Mouse (Mus musculus) layer of hippocampus, adult 8-10 months (tissue): ENCODE measurements around the gene Osm. TPM values are rescaled to one million over a fixed set of nuclear protein-coding genes. Genes with fewer than 3 reads are reported as not detected.
A peak's percentile ranks its signal among the peaks of the same experiment; 100 is the strongest.

Experiments
- DNase-seq, 2 experiments: peaks; one replicate each; pipeline ENCODE4 v3.0.0; 2022; ENCODE audit warnings: low spot score in 2 of 2
- total RNA-seq, 4 experiments: library from RNA; stranded (reverse); gene quantifications; 2 replicates each; pipeline ENCODE4 v1.2.4; 2022

Gene Osm
- total RNA-seq, 4 experiments from 2014 or later = 0.65 to 0.93 TPM; not detected in 2

DNA sequence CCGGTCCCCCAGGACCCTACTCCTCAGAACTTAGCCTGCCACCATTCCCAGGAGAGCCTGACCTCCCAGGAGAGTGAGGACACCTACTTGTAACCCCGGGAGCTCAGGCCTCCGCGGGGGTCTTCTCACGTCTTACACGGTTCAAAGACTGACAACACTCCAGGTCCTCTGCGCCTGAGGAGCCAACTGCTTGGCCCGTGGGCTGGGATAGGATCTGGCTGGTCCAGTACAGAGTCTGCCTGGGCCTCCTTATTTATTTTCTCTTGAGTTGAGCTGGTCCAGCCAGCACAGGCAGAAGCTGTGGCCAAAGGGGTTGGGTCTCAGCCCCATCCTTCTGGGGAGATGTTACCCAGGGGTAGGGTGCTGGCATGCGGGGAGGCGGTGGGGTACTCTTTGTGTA is 21.2 kb upstream of the Osm start:
- DNase-seq = no peak

DNA sequence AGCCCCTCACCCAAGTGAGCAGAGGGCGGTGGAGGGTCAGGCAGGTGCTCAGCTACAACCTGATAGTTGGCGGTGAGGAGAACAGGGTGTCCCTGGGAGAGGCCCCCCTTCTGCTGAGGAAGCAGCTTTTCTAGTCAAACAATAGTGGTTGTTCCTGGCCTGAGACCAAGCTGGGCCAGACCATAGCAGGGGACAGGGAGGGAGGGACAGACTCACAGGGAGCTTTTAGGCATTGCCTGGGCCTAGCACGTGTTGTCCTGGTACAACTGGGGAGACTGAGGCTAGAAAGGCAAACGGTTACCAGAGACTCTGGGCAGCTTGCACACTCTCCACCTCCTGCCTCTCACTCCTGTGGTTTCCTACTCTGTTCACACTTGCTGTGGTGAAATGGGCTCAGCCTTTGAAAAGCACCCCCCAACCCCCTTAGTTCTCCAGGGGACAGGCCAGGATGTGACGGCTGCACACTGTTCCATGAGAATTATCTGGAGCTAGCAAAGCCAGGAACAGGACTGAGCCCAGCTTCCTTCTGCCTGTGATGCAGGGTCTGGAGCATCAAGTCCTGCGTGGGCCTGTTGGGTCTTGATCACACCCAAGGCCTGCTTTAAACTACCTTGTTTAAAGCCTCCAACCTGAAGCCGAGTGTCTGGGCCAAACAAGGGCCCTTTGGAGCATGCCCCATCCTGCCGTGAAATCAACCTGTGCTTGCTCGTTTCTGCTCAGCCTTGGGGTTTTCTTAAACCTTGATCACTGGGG is 19.8 kb upstream of the Osm start:
- peak in 1 of 2 experiments; percentile 13 for DNase-seq

DNA sequence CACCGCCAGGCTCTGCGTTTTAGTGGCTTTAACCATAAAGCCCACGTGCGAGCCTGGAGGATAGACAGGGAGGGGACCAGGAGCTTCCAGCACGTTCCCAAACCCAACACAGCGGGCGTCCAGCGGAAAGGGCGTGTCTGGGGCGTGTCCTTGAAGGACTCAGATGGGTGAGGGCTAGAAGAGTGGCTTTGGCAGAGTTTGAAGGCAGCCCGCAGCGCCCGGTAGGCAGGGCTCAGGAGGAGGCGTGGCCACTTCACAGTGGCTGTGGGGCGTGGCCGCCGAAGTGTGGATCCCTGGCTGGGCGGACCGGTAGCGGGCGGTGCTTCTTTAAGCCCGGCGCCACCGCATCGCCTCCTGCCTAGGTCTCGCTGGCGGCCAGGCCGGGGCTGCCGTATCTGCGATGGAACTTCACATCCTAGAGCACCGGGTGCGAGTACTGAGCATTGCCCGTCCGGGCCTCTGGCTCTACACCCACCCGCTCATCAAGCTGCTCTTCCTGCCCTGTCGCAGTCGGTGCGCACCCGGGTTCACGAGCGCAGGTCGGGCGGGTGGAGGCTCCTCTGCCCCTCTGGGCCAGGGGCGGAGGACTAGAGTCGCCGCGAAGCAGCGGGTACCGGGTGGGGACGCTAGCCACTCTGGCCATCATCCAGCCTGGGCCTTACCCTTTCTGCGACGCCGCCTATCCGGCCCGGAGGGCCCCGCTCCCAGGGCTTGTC is 18.1 kb upstream of the Osm start, which contains the start of gene Castor1:
Castor1 (plus strand) TSS at position 312 of the 716 bp plus-strand sequence.
- DNase-seq = peak; percentile 49 to 62

DNA sequence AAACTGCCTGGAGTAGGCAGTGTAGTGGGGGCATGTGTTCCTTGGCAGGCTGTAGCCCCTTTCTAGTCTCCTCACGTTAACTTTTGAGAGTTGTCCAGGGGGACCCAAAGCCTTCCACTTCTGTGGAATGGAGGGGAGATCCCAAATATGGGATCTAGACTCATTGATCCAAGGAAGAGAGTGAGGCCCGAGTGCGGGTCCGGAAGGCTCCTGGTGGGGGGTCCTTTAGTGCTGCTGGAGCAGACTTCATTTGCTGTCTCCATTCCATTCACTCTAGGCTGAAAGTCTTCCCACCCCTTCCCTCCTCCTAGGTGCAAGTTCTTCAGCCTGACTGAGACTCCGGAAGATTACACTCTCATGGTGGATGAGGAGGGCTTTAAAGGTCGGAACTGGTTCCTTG is 17.6 kb upstream of the Osm start:
- no peak for DNase-seq

DNA sequence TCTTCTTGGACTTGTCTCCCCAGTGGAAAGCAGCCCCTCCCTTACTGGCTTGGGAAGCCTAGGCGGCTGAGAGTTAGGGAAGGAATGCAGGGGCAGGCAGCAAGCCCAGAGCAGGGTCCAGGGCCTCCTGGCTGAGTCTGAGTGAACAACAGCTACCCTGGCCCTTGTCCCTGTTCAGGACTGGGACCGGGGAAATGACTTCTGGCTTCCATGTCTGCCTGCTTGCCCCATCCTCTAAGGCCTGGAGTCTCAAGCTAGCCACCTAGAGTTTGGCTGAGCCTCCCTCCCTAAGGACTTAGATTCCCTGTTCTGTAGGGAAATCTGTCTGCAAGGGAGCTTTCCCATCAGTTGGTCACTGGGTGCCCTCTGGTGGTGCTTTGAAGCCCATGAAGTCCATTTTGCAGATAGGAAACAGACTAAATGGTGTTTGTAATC is 16.9 kb upstream of the Osm start:
- peak; percentile 58 to 77 for DNase-seq

DNA sequence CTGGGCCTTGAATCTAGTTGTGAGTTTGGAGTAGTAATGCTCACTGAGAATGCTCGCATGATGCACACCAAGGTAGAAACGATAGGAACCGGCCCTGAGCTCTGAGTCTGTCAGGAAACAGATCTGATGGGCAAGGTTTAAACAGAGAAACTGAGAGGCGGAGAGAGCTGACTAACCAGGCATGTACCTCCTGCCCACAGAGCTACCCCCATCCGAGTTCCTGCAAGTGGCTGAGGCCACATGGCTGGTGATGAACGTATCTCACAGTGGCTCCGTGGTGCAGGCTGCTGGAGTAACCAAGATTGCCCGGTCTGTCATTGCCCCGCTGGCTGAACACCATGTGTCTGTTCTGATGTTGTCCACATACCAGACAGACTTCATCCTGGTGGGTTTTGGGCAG is 16.3 kb upstream of the Osm start:
- DNase-seq = no peak

DNA sequence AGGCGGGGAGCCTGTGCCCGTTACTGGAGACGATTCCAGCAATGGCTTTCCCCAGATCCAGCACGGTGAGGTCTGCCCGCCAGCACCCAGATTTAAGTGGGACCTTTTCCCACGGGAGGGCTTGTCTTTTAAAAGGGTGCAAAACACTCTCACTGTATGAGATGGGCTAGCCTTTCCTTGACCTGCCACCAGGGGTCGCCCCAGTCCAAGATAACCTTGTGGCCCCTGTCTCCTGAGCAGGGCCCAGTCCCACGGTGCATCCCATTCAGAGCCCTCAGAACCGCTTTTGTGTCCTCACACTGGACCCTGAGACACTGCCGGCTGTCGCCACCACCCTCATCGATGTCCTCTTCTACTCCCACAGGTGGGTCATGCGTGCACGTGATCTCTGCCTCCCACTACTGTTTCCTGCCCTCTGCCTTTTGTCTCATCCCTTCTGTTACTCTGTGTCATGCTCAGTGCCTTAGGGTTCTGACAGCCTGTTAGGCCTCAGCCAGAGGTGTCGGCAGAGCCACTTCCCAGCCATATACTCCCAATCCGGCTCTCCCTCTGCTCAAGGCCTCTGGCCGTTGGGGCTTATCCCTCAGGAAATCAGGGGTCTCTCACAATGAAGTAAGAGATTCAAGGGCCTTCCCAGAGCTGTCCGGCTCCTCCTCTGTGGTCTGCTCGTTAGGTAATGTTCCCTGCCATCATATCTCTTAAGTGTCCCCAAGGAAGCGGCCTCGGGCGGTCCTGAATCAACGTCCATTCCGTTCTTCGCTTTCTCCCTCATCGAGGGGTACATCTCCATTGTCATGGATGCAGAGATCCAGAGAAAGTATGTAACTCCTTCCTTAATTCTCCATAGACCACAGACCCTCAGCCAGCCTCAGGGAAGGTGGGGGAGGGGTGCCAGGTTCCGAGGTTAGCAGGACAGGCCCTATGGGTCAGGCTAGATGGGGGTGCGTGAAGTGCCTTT is 15.5 kb upstream of the Osm start:
- DNase-seq = peak; percentile 38 to 64

DNA sequence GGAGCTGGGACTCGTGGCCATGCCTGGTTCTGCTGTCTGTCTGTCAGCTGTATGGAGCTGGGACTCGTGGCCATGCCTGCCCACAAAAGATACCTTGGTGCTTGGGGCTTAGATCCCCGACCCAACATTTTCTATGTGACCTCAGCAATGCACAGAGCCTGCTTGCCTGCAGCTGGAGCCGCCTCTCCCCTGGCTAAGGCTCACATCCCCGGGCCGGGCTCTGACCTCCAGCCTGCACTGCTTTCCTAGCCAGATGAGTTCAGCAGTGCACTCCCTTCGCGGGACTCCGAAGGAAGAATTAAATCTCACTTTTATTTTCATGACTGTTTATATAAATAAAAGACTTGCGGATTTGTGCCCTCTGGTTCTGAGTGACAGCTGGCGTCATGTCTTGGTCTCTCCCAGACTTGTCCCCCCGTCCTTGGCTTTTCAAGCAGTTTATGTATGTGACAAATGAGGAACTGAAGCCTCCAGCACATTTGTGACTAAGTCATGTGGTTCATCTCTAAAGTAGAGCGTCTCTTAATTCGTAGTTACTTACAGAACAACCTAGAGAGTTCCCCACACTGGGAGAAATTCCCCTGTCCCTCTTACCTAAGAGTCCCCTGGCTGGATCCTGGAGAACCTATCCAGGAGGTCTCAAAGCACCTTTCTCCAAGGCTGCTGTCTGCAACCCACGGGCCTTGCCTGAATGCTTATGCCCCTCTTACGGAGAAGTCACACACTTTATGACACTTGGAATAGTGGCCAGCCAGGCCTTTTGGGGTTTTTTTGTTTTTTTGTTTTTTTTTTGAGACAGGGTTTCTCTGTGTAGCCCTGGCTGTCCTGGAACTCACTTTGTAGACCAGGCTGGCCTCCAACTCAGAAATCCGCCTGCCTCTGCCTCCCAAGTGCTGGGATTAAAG is 13.9 kb upstream of the Osm start:
- DNase-seq = no peak

DNA sequence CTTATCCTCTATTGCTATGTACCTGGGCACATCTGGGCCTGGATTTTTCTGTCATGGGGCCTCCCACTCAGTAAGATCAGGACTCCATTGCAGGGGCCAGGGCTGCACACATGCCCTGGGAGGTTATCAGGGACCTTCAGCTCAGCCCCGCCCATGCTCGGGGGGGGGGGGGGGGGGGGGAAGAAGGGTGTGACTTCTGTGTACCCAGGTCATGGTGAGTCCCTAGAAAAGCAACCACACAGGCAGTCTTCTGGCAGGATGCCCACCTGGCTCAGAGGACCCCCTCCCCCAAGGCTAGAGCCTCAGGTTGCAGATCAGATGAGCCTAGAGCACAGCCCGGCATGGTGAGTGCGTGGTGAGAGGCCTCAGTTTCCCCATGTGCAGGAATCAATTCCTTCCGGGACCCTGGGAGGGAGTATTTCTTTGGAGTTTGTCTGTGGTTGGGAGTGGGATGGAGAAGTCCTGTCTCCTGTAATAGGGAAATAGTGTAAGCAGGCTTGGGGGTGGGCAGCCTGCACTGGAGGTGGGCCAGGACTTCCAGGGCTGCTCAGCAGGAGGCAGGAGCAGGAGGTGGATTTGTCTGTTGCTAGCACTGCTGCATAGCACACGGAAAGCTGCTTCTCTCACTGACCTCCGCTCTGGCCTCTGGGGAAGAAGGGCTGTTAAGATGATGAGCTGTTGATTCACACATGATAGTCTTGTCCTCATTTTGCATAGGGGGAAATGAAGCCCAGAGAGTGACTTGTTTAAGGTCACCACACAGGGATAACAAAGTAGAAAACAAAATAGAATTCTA is 12.6 kb upstream of the Osm start:
- DNase-seq = no peak

DNA sequence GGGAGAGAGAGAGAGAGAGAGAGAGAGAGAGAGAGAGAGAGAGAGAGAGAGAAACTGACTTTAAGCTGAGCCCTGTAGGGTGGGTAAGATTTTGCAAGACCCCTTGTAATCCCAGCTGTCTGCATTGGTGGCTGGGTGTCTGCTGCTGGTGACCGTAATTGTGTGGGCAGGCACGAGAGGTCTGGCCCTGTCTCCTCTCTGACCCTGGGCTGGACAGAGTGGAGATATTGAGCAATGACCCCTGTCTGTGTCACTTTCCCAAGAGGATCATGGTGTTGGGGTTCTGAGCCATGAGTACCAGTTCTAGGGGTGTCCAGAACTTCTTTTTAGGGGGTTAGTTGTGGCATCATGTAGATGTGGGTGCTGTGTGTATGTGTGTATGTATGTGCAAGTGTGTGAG is 12.0 kb upstream of the Osm start:
- no peak for DNase-seq

DNA sequence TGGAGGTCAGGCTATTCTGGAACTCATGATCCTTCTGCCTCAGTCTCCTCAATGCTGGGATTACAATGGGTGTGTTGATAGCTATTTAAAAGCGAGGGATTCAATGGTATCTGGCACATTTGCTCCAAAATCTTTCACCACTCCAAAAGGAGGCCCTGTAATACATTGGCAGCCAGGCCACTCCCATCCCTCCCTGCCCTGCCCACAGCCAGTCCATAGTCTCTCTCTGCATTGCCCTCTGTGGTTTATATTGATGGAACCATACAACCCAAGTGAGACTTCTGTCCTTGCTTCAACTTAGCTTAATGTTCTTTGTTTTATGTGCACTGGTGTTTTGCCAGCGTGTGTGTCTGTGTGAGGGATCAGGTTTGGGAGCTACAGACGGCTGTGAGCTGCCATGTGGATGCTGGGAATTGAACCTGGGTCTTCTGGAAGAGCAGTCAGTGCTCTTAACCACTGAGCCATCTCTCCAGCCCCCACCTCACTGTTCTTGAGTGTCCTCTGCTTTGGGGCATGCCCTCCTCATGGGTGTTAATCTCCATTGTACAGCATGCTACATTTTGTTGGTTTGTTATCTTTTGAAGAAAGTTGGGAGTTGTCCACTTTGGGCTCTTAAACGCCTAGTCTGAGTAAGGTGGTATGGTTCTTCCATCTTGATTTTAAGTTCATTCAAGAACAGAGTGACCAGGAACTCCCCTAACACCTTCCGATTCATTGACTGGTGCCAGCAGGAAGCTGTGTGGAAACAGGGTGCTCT is 9.5 kb upstream of the Osm start:
- no peak for DNase-seq

DNA sequence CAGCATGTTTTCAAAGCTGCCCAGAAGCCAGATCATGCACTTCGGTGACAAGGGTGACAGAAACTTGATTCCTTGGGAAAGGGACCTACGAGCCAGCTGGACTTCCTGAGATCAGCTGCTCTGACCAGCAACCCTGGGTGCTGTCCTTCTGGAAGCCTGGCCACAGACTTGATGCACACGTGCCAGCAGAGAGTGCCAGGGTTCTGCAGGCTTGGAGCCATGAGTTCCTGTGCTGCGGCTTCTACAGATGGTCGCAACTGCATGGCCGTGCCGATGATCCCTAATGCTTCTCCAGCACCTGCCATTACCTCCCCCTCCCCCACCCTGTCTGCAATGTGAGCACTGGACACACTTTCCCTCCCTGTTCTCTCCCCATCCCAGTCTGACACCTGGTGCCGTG is 7.8 kb upstream of the Osm start:
- DNase-seq = no peak

DNA sequence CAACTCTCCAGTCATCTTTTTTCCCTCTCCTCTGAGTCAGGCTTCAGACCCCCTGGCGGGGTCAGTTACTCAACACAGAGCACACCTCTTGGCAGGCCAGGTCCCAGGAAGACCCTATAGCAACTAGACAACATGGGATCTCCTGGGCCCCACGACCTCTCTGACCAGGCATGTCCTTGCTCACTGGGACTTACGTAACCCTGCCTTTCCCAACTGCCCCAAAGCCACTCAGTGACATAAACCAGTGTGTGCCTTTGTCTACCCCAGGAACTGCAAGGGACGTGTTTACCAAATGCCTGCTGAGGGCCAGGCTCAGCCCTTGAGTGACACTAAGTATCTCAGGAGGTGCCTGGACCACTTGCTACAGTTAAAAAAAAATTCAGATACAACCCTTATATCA is 6.4 kb upstream of the Osm start:
- no peak for DNase-seq

DNA sequence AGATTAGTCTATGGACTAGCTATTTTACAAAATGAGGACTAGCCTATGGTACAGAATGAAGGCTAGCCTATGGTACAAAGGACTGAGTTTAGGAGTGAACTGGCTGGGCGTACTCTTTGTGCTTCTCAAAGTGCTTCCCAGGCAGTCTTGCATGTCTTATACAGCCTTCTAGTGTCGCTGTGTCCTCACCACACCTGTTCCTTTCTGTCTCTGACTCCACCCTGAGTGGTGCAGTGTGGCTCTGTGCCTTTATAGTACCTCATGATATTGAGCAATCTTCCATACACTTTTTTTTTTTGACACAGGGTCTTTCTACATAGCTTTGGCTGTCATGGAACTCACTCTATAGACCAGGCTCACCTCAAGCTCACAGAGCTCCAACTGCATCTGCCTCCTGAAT is 4.8 kb upstream of the Osm start:
- no peak for DNase-seq

DNA sequence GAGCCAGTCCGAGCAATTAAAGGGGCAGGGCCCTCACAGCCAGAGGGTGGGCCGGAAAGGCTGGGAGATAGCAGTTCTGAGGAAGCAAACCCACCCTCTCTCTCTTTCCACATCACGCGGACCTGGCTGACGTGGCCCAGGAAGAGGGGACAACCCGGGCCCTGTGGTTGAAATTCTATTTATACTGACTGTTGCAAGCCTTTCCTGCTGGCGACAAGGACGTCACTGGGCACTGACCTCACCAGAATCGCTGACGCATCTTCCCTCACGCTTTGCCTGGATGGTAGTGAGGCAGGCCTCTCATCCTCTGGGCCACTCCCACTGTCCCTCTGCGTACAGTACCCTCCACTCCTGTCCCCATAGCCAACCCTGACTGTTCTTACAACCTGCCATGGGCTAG is 3.6 kb upstream of the Osm start:
- DNase-seq = no peak

DNA sequence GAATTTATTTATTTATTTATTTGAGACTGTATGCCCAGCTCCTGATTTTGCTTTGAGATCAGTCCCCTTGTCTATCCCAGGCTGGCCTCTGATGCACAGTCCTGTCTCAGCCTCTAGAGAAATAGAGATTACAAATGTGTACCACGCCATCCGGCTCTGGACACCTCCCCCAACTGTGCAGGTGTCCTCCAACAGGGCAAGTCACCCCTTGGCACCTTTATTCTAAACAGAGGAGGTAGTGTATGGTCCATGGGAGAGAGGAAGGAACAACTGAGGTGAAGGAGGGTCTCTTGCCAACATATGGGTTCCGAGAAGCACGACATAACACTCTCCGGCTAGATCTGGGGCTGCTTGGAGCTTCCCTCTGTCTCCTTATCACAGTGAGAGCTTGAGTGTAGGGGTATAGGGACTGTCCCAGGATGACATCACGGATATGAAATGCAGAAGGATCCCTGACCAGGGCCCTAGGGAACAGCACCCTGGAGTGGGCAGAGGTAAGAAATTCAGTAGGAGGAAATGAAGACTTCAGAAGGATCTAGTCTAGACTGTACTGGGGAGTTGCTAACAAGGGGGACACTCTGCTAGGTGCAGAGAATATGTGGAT is 1.1 kb upstream of the Osm start:
- DNase-seq = no peak

DNA sequence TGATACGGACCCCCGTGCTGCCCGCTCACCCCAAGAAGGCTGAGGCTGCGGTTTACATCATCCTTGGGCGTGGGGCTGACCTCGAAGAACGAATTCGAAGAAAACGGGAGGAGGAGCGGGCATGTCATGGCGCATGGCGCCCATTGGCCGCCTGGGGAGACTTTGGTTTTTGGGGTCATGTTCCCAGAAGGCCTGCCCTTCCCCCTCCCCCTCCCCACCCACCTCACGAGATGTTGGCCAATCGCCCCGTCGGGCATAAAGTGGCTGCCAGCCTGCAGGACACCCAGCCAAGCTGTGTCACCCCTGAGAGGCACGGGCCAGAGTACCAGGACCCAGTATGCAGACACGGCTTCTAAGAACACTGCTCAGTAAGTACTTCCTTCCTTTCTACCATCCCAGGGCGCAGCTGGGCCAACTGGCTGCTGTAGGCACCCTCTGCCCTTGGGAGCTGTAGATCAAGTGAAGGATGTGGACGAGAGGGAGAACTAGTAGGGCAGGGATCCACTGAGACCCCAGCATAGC is 387 bp downstream of the Osm start:
- no peak for DNase-seq

DNA sequence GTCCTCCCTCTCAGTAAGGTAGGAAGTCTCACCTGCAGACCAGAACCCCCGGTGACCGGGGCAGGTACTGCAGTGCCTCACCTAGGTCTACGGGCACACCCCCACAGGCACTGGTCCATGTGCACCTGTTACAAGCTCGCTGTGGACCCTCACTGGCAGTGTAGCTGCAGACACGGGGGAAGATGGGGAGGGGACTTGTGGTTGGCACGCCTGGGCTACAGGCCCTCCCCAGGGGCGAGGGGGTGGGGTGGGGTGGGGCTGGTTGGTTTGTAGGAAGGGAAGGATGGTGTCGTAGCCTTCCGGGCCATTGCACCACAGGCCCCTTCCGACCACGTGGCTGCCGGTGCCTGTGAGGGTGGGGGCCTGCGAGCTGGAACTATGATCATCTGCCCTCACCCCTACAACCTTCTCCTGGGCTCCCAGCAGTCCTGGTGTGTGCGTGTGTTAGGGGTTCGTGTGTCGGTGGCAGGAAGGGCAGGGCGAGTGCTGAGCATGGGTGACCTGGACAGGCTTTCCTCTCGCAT is 1.2 kb downstream of the Osm start:
- DNase-seq = no peak
